ENCODE assay signal across 9 mouse cellular contexts in genomic region chr15:85635425-85635824, GRCm38 (mm10). TPM values are rescaled to one million over a fixed set of nuclear protein-coding genes. Genes with fewer than 3 reads are reported as not detected.
DNase-seq lines count a peak whose midpoint lies in the region; ATAC-seq and TF ChIP-seq lines count a peak whose summit lies in the region.
"Had no signal": no experiment of that assay in that cellular context is flagged by ENCODE, and none has a peak within 500 bp of the region (broad histone marks: within the 10 kb centered on the region; RNA-seq: fewer than 3 reads in every experiment).

No protein-coding gene starts in this region.

- no peak for TF ChIP-seq EP300 in liver, postnatal 0 days (IDR thresholded peaks at IDR 0.05; ENCODE audit: low read depth)

- intact Hi-C loops in heart, postnatal 36 days (cut with DNase I), result loop anchor here (2.0 kb wide), 1 partner anchor 17 kb away; no protein-coding TSS in a partner anchor
- intact Hi-C loops in gastrocnemius, postnatal 36 days (cut with DNase I), result no loop called here

- peak overlapping the region; percentile 79 for H3K4me3 ChIP-seq in heart, embryonic 10.5 days
- H3K4me3 ChIP-seq in ES-E14 (ENCODE audit: insufficient read depth in 1 of 2, low read depth in 1 of 2, low read length in 2 of 2, poor library complexity in 1 of 2, severe bottlenecking in 1 of 2), result peak overlapping the region; percentile 84 to 94
- H3K4me3 ChIP-seq in heart, embryonic 16.5 days (ENCODE audit: low read length), result no peak overlapping the region
- H3K4me3 ChIP-seq in liver, postnatal 0 days (ENCODE audit: low read depth, low read length), result peak overlapping the region; percentile 67; the same call in 1 of the 2 replicates

- H3K27me3 ChIP-seq in heart, embryonic 10.5 days (ENCODE audit: insufficient read depth, poor library complexity, severe bottlenecking), result peaks cover 8% of the 10 kb centered on the region; the same call in 1 of the 2 replicates
- no peaks in the 10 kb centered on the region for H3K27me3 ChIP-seq in heart, embryonic 16.5 days (ENCODE audit: control insufficient read depth, insufficient read depth, low read length)
- H3K27me3 ChIP-seq in liver, postnatal 0 days (ENCODE audit: insufficient read depth, low read length), result no peaks in the 10 kb centered on the region

- peaks cover 7% of the 10 kb centered on the region; the same call in 1 of the 2 replicates for H3K4me1 ChIP-seq in heart, embryonic 10.5 days
- H3K4me1 ChIP-seq in ES-E14 (ENCODE audit: control insufficient read depth in 2 of 2, insufficient read depth in 2 of 2, low read length in 2 of 2, poor library complexity in 1 of 2), result peaks cover 0 to 2% of the 10 kb centered on the region in 2 experiments; a peak in 1 of 4 replicates
- peaks cover 2% of the 10 kb centered on the region; the same call in 1 of the 2 replicates for H3K4me1 ChIP-seq in heart, embryonic 16.5 days (ENCODE audit: control insufficient read depth, insufficient read depth, low read length)
- H3K4me1 ChIP-seq in liver, postnatal 0 days (ENCODE audit: insufficient read depth), result peaks cover 6% of the 10 kb centered on the region

- peak overlapping the region; percentile 96 for H3K27ac ChIP-seq in heart, embryonic 10.5 days
- no peak overlapping the region for H3K27ac ChIP-seq in ES-E14 (ENCODE audit: insufficient read depth, low read depth, low read length, poor library complexity, severe bottlenecking)
- H3K27ac ChIP-seq in heart, embryonic 16.5 days (ENCODE audit: low read length), result peak overlapping the region; percentile 95
- H3K27ac ChIP-seq in liver, postnatal 0 days (ENCODE audit: low read depth), result peak overlapping the region; percentile 97

- DNase-seq in heart, embryonic 10.5 days (ENCODE audit: low spot score), result no peak
- no peak for DNase-seq in heart, postnatal 36 days
- DNase-seq in ES-E14 (ENCODE audit: low read depth, low spot score), result no peak
- no peak for DNase-seq in liver, postnatal 0 days
- no peak for DNase-seq in gastrocnemius, postnatal 36 days
- no peak for DNase-seq in ovary, postnatal 14 days (ENCODE audit: low spot score)

- peak overlapping the region; percentile 71 for H3K4me2 ChIP-seq in heart, embryonic 16.5 days (ENCODE audit: low read depth, low read length)
- peak overlapping the region; percentile 67 for H3K4me2 ChIP-seq in liver, postnatal 0 days (ENCODE audit: low read depth, low read length)

- no peak for ATAC-seq in heart, embryonic 16.5 days (replicated peaks; ENCODE audit: extremely low read depth, insufficient read depth, low FRiP score)
- no peak for ATAC-seq in liver, postnatal 0 days
- ATAC-seq in granulocyte monocyte progenitor cell, adult 5-6 weeks (replicated peaks; ENCODE audit: poor library complexity, severe bottlenecking), result no peak

- no peaks in the 10 kb centered on the region for H3K9me3 ChIP-seq in heart, embryonic 10.5 days
- no peaks in the 10 kb centered on the region for H3K9me3 ChIP-seq in ES-E14 (ENCODE audit: control insufficient read depth, insufficient read depth, low read depth, low read length)
- H3K9me3 ChIP-seq in heart, embryonic 16.5 days (replicated peaks; ENCODE audit: control insufficient read depth, low read length), result no peaks in the 10 kb centered on the region
- H3K9me3 ChIP-seq in liver, postnatal 0 days (ENCODE audit: low read length), result no peaks in the 10 kb centered on the region

- no peak for TF ChIP-seq CTCF in liver, postnatal 0 days (IDR thresholded peaks at IDR 0.05; ENCODE audit: low read depth)

- no peaks in the 10 kb centered on the region for H3K36me3 ChIP-seq in heart, embryonic 10.5 days
- H3K36me3 ChIP-seq in ES-E14 (ENCODE audit: control insufficient read depth, insufficient read depth, low read length, poor library complexity, severe bottlenecking), result no peaks in the 10 kb centered on the region
- H3K36me3 ChIP-seq in heart, embryonic 16.5 days (ENCODE audit: control insufficient read depth, insufficient read depth), result no peaks in the 10 kb centered on the region
- H3K36me3 ChIP-seq in liver, postnatal 0 days (replicated peaks; ENCODE audit: insufficient read depth, low read length), result no peaks in the 10 kb centered on the region

- in situ Hi-C loops in ES-E14 (cut with MboI; ENCODE audit: low sequenced_read_pairs in 2 of 2, unreplicated experiment in 2 of 2), result no loop called here

- WGBS in heart, embryonic 10.5 days, result 84% methylated on average over 6 of the region's 6 CpGs
- WGBS in heart, embryonic 16.5 days, result 89% methylated on average over 6 of the region's 6 CpGs
- 62% methylated on average over 6 of the region's 6 CpGs for WGBS in liver, postnatal 0 days (ENCODE audit: insufficient replicate concordance)

- H3K9ac ChIP-seq in ES-E14 (ENCODE audit: insufficient read depth, low read depth, low read length, poor library complexity, severe bottlenecking), result peak overlapping the region; percentile 92; the same call in 1 of the 2 replicates
- no peak overlapping the region; the same call in 1 of the 2 replicates for H3K9ac ChIP-seq in heart, embryonic 16.5 days (ENCODE audit: low read length)
- H3K9ac ChIP-seq in liver, postnatal 0 days (replicated peaks), result peak overlapping the region; percentile 81

TF ChIP-seq in ES-E14, 5 proteins besides CTCF, POLR2A, EP300 and RAD21:
- no peak for TF ChIP-seq MAFK (IDR thresholded peaks at IDR 0.05; ENCODE audit: insufficient read depth, low read depth, low read length)
- TF ChIP-seq ZNF384 (IDR thresholded peaks at IDR 0.05; ENCODE audit: low read depth, low read length), result no peak
- TF ChIP-seq HCFC1 (IDR thresholded peaks at IDR 0.05; ENCODE audit: borderline replicate concordance, insufficient read depth, low read length), result no peak
- no peak for TF ChIP-seq CHD2 (IDR thresholded peaks at IDR 0.05; ENCODE audit: low read depth, low read length)
- no peak for TF ChIP-seq ZC3H11A (IDR thresholded peaks at IDR 0.05; ENCODE audit: borderline replicate concordance, low read depth, low read length)

RNA-seq across cellular contexts. Expression of gene Wnt7b, which starts 53.2 kb away (rescaled TPM):
- 0.97 and 4.3 TPM in 2 replicates for polyA plus RNA-seq in heart, embryonic 10.5 days (2016; fragmentation: Nextera tagmentation; extraction: Ambion mirVana)
- total RNA-seq in heart, postnatal 36 days (2021), result under 1 TPM; 0.11 to 0.25 TPM
- 11.2 and 15.5 TPM in 2 replicates for total RNA-seq in ES-E14 (2012; rRNA removed)
- 0.97 and 4.0 TPM in 2 replicates for polyA plus RNA-seq in heart, embryonic 16.5 days (2015; fragmentation: Nextera tagmentation; extraction: Ambion mirVana)
- polyA plus RNA-seq in liver, postnatal 0 days (2015; fragmentation: Nextera tagmentation; extraction: Ambion mirVana), result 0.05 and 0.09 TPM in 2 replicates
- total RNA-seq in gastrocnemius, postnatal 36 days (2021), result not detected
- total RNA-seq in granulocyte monocyte progenitor cell, adult 5-6 weeks (2014; fragmentation: Nextera tagmentation), result not detected in 2 replicates
- not detected in 2 replicates for total RNA-seq in granulocyte monocyte progenitor cell, adult 5-6 weeks (2017)
- total RNA-seq: hematopoietic stem cell, adult 5-6 weeks had no signal
